Mouse (Mus musculus) layer of hippocampus, adult 9-10 months (tissue): ENCODE data around the gene Grap.

ENCODE experiments used
- DNase-seq: peaks from one replicate; pipeline ENCODE4 v3.0.0; 2022; ENCODE audit warnings: low spot score

The Grap gene

DNA sequence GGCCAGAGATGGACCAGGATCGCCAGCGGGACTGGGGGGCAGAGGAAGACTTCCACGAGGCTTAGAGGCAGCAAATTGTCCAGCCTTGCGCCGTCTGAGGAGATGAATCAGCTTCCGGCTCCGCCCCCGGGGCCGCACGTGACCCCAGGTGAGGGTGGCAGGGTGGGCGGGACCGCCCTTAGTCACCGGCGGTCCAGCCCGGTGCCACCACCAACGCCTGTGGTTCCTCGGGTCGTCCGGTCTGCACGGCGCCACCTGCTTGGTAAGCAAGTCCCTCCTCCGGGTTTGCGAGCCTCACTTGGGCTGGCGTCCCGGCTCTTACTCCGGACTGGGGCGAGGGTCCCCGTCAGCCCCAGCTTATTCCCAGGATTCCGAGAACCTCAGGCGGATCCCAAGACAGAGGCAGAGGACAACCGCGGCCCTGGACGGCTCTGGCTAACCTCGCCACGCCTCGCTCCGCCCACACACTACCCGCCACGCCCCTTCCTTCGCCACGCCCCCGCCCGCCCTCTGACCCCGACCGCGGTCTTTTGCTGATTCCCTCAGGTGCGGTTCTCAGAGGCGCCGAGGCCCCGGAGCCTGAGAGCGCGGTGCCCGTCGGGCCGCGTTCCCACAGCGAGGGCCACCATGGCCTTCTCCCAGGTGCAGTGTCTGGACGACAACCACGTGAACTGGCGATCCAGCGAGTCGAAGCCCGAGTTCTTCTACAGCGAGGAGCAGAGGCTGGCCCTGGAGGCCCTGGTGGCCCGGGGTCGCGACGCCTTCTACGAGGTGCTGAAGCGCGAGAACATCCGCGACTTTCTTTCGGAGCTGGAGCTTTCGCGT lies 31.1 kb downstream of the Grap start, which contains the start of gene Fam83g:
Gene Fam83g, plus strand, starts transcription at position 185 of the 825 bp plus-strand sequence.
- DNase-seq, result no peak

- DNase-seq, result no peak
Measured at GRCm38 (mm10) chr11:61685119-61685725, 32.2 kb downstream of the Grap start.

DNA sequence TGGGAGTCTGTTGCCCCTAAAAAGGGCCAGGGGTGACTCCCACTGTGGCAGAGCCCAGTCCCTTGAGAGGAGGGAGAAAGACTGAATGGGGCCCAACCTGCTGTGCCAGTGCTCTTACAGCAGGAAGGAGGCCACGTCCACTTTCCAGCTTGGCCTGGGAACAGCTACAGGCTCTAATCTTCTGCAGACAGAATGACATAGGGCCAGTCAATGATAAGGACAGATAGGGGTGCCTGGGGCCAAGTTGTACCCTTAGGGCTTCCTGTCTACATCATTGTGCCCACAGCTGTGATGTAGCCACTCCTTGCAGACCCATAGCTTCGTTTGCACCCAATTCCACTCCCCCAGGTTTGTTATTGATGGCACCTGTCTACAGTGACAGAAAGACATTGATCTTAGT lies 33.1 kb downstream of the Grap start:
- no peak for DNase-seq

- DNase-seq, result no peak
Measured at GRCm38 (mm10) chr11:61686906-61687453, 33.9 kb downstream of the Grap start.

GRCm38 (mm10) chr11:61687595-61687994 lies 34.5 kb downstream of the Grap start:
- no peak for DNase-seq

GRCm38 (mm10) chr11:61692996-61693395 lies 39.9 kb downstream of the Grap start:
- no peak for DNase-seq

DNA sequence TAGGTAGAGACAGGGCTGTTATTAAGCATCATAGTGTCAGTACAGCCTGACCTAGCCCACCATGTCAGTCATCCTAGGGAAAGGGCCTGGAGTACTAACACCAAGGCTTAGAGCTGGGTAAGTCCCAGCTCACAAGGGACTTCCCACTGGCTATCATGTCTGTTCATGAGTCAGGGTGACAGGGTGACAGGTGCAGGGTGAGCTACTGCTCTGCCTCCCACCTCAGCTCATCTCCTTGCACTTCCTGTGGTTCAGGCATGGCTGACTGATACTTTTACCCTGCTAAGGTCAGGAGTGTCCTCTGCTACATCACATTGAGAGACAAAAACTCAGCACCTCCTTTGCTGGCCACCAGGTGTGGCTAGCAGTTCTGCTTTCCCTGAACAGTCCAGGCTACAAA lies 45.8 kb downstream of the Grap start:
- no peak for DNase-seq

DNA sequence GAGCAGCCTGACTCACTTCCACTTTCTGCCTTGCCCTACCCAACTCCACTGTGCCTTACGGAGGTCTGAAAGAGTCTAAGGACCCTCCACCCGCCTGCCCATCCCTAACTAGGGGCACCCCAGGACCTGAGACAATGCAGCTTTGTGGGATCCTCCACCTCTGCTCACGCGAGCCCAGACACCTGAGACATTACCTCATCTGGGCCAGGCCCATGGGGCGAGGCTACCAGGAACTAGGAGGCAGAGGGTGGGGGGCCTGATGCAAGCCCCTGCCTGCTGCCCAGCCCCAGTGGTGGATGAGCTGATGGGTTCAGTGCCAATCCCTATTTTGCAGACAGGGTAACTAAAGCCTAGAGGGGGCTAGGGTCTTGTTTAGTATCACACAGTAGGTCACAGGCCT lies 46.4 kb downstream of the Grap start:
- no peak for DNase-seq

- DNase-seq, result no peak
Measured at GRCm38 (mm10) chr11:61699933-61700332, 46.9 kb downstream of the Grap start.

DNA sequence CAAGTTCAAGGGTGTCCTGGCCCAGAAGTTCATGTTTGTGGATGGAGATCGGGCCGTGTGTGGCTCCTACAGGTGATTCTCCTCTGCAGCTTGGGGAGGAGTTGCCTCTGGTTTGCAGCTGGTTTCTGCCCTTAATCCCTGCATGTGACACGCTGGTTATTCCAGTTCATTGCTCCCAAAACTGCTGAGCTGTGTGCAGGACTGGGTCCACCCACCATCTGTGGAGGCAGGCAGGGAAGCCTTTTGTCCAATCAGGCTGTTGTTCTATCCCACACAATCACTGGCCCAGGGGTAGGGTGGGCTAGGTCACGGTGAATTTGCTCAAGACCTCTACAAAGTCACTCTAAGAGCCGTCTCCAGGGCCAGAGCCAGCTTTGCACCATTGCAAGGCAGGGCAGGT lies 48.6 kb downstream of the Grap start:
- DNase-seq, result no peak

DNA sequence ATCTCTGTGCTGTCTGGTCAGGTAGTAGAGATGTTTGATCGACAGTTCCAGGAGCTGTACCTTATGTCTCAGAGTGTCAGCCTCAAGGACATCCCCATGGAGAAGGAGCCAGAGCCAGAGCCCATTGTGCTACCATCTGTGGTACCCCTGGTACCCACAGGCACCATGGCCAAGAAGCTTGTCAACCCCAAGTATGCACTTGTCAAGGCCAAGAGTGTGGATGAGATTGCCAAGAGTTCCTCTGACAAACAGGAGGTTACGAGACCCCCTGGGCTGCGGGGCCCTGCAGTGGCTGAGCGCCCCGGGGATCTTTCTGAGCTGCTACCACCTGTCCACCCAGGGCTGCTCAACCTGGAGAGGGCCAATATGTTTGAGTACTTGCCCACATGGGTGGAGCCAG lies 49.4 kb downstream of the Grap start:
- DNase-seq, result no peak

- DNase-seq, result no peak
Measured at GRCm38 (mm10) chr11:61705581-61705980, 52.5 kb downstream of the Grap start.

GRCm38 (mm10) chr11:61706232-61706631 lies 53.2 kb downstream of the Grap start:
- DNase-seq, result no peak

DNA sequence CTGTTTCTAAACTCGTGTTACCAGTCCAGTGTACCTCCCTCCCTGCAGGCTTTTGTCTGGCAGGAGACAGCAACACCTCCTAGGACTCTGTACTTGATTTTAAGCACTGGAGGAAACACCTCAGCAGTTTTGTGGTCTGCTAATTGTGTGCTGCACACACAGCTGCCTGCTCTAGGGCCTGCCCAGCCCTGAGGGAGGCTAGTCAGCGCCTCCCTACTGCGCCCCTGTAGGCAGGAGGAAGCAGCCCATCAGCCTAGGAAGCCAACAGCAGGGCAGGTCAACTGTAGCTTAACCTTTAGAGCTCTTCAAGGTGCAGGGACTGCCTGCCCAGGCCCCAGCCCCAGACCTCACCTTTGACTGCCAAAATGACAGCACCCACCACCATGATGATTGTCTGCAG lies 55.9 kb downstream of the Grap start:
- no peak for DNase-seq

- DNase-seq, result no peak
Measured at GRCm38 (mm10) chr11:61713157-61713855, 60.2 kb downstream of the Grap start.

- peak; percentile 80 for DNase-seq
Measured at GRCm38 (mm10) chr11:61714346-61715117, 61.5 kb downstream of the Grap start.

GRCm38 (mm10) chr11:61715130-61715529 lies 62.1 kb downstream of the Grap start:
- DNase-seq, result no peak

DNA sequence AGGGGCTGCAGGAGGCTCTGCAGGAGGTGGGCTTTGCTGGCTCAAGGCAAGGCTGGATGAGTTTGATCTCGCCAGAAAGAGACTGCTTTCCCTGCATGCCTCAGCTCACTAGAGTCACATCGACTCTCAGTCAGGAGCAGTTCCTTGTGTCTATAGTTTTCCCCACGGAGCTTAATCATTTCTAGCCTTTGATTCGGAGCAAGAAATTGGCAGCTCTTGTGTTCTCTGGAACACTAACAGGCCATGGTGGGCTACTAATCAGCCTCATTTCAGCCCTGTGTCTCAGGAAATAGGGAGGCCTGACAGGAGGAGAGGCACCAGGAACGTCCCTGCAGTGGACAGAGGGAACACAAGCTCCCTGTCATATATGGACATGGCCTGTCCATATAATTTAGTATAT lies 64.9 kb downstream of the Grap start:
- DNase-seq, result no peak

DNA sequence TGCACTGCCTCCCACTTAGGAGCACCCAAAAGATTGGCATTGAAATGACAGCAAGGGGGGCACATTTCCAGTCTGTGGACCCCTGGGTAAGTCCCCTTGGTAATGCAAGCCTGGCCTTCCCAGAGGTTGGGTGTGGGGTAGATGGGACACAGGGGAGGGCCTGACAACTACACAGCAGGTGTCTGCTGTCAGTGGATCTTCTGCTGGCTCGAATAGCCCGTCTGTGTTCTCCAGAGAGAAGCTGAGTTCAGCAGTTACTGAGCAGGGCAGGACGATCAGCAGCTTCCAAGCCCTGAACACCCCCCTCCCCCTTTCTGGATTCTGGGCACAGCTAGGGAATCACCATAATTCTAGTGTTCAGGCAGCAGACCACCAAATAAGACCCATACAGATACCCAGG lies 66.3 kb downstream of the Grap start:
- DNase-seq, result no peak

DNA sequence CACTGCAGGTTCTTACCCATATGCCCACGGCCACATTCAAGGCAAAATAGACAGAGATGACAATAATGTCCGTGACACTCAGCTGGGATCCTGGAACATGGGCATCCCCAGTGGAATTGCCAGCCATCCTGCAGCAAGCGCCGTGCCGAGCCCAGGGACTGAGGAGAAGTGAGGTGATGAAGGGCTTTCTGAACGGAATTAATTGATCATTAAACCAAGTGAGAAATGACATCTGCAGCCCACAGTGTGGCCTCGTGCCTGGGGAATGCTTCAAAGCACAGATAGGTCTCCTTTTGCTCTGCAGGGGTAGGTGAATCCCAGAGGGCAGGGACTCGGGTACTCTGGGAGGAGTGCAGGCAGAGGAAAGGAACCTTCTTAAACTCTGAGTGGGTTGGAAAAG lies 66.8 kb downstream of the Grap start:
- no peak for DNase-seq

DNA sequence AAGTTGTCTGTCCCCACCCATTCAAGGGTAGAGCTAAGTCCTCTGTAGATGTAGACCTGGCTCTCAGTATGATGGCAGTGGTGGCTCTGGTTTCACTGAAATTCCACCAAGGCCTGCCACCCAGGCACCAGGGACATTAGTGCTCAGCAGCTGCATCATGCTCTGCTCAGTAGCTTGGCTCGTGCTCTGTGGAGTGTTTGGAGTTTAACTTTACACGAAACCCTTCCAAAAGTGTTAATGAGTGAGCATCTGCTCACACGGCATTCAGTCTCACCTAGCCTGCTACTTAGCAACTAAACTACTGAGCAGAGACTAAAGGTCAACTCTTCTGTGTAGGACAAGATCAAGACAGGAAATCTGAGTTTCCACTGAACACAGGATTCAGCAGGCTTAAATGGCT lies 67.6 kb downstream of the Grap start, which contains the start of gene Slc5a10:
Gene Slc5a10, minus strand, starts transcription at position 191 of the 400 bp plus-strand sequence.
- no peak for DNase-seq

DNA sequence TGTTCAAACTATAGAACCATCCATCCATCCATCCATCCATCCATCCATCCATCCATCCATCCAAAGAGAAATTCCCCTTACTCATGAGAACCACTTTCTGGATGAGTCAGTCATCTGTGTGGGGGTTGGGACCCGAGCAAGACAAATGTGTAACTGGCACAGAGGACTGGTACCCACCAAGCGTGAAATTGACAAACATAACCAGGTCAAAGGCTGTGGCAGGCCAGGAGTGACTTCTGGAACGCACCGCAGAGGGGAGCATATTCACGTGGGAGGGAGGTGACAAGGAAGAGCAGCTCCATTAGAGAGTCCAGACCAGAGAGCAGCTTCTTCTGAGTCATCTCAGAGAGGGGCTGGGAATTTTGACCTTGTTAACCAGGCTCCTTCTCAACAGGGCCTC lies 69.0 kb downstream of the Grap start:
- DNase-seq, result no peak
